20 mouse cellular contexts compared by ENCODE assay signal in genomic region chr2:35760352-35760751, GRCm38 (mm10).
DNase-seq lines count a peak whose midpoint lies in the region; ATAC-seq and TF ChIP-seq lines count a peak whose summit lies in the region.
"Had no signal": no experiment of that assay in that cellular context is flagged by ENCODE, and none has a peak within 500 bp of the region (broad histone marks: within the 10 kb centered on the region; RNA-seq: fewer than 3 reads in every experiment).

No protein-coding gene starts in this region.

- peak overlapping the region; percentile 16 for H3K27ac ChIP-seq in forebrain, embryonic 13.5 days
- no peak overlapping the region for H3K27ac ChIP-seq in forebrain, embryonic 10.5 days
- H3K27ac ChIP-seq in midbrain, embryonic 14.5 days (replicated peaks; ENCODE audit: low read depth, low read length): 0 out of 2 replicates have a peak overlapping the region, but pooled peaks have one; percentile 42
- H3K27ac ChIP-seq in midbrain, embryonic 11.5 days (ENCODE audit: low read depth, low read length): no peak overlapping the region
- 0 out of 2 replicates have a peak overlapping the region, but pooled peaks have one; percentile 9 for H3K27ac ChIP-seq in forebrain, postnatal 0 days (ENCODE audit: low read depth, low read length)
- H3K27ac ChIP-seq: embryonic facial prominence, embryonic 10.5 days; heart, adult 2 months; kidney, postnatal 0 days; limb, embryonic 13.5 days; liver, embryonic 13.5 days; stomach, postnatal 0 days had no signal

- H3K4me1 ChIP-seq in forebrain, embryonic 13.5 days: peaks cover 18% of the 10 kb centered on the region
- peaks cover 12% of the 10 kb centered on the region for H3K4me1 ChIP-seq in forebrain, embryonic 10.5 days
- peaks cover 4% of the 10 kb centered on the region for H3K4me1 ChIP-seq in midbrain, embryonic 14.5 days (ENCODE audit: control insufficient read depth, insufficient read depth, low read length)
- H3K4me1 ChIP-seq in midbrain, embryonic 11.5 days (ENCODE audit: control insufficient read depth, insufficient read depth, low read length): no peaks in the 10 kb centered on the region
- H3K4me1 ChIP-seq in forebrain, postnatal 0 days (ENCODE audit: insufficient read depth): no peaks in the 10 kb centered on the region
- H3K4me1 ChIP-seq: limb, embryonic 13.5 days; liver, embryonic 13.5 days had no signal

- TF ChIP-seq CTCF in forebrain, postnatal 0 days (IDR thresholded peaks at IDR 0.05; ENCODE audit: low read depth): no peak

- no peak overlapping the region for H3K9ac ChIP-seq in forebrain, embryonic 13.5 days
- H3K9ac ChIP-seq in midbrain, embryonic 14.5 days (replicated peaks; ENCODE audit: low read length): no peak overlapping the region
- no peak overlapping the region for H3K9ac ChIP-seq in midbrain, embryonic 11.5 days (ENCODE audit: low read length)
- no peak overlapping the region for H3K9ac ChIP-seq in forebrain, postnatal 0 days
- H3K9ac ChIP-seq: limb, embryonic 13.5 days; liver, embryonic 13.5 days; lung, embryonic 14.5 days had no signal

- H3K4me2 ChIP-seq in forebrain, embryonic 13.5 days: no peak overlapping the region
- H3K4me2 ChIP-seq in midbrain, embryonic 14.5 days (ENCODE audit: low read length): no peak overlapping the region
- no peak overlapping the region for H3K4me2 ChIP-seq in midbrain, embryonic 11.5 days
- H3K4me2 ChIP-seq in forebrain, postnatal 0 days (ENCODE audit: low read depth): no peak overlapping the region
- H3K4me2 ChIP-seq: limb, embryonic 13.5 days; liver, embryonic 13.5 days; lung, embryonic 14.5 days had no signal

- WGBS in forebrain, embryonic 13.5 days: 66% methylated on average over 8 of the region's 8 CpGs
- WGBS in forebrain, embryonic 10.5 days: 81% methylated on average over 8 of the region's 8 CpGs
- WGBS in midbrain, embryonic 14.5 days: 75% methylated on average over 8 of the region's 8 CpGs
- WGBS in midbrain, embryonic 11.5 days: 81% methylated on average over 8 of the region's 8 CpGs
- WGBS in forebrain, postnatal 0 days: 56% methylated on average over 8 of the region's 8 CpGs

- DNase-seq in forebrain, embryonic 10.5 days (ENCODE audit: extremely low spot score, low spot score): no peak
- DNase-seq in midbrain, embryonic 14.5 days: no peak
- no peak for DNase-seq in midbrain, embryonic 11.5 days (ENCODE audit: low spot score, missing footprints)
- no peak for DNase-seq in forebrain, postnatal 0 days
- peak; percentile 82 for DNase-seq in retina, postnatal 1 day
- DNase-seq in spleen, adult 18-20 months: no peak
- no peak for DNase-seq in adrenal gland, postnatal 14 days
- DNase-seq: cerebellum, adult 9-11 months; gastrocnemius, postnatal 14 days; heart, adult 2 months; kidney, adult 18-20 months; liver, embryonic 13.5 days; lung, embryonic 14.5 days; lung, postnatal 36 days; right cerebral cortex, postnatal 14 days had no signal

- no peak overlapping the region for H3K4me3 ChIP-seq in forebrain, embryonic 13.5 days
- no peak overlapping the region for H3K4me3 ChIP-seq in forebrain, embryonic 10.5 days
- no peak overlapping the region for H3K4me3 ChIP-seq in midbrain, embryonic 14.5 days (replicated peaks; ENCODE audit: low read depth, low read length)
- H3K4me3 ChIP-seq in midbrain, embryonic 11.5 days (ENCODE audit: low read depth, low read length): no peak overlapping the region
- H3K4me3 ChIP-seq in forebrain, postnatal 0 days (ENCODE audit: low read depth, low read length): no peak overlapping the region
- H3K4me3 ChIP-seq: embryonic facial prominence, embryonic 10.5 days; heart, adult 2 months; limb, embryonic 13.5 days; liver, embryonic 13.5 days had no signal

- H3K27me3 ChIP-seq in forebrain, embryonic 13.5 days: no peaks in the 10 kb centered on the region
- H3K27me3 ChIP-seq in forebrain, embryonic 10.5 days (ENCODE audit: poor library complexity, severe bottlenecking): no peaks in the 10 kb centered on the region
- no peaks in the 10 kb centered on the region for H3K27me3 ChIP-seq in midbrain, embryonic 14.5 days (ENCODE audit: control insufficient read depth, insufficient read depth, low read length)
- no peaks in the 10 kb centered on the region for H3K27me3 ChIP-seq in midbrain, embryonic 11.5 days (ENCODE audit: control insufficient read depth, insufficient read depth, low read length)
- no peaks in the 10 kb centered on the region for H3K27me3 ChIP-seq in forebrain, postnatal 0 days (ENCODE audit: insufficient read depth, low read length)
- H3K27me3 ChIP-seq: limb, embryonic 13.5 days; liver, embryonic 13.5 days had no signal

- H3K36me3 ChIP-seq in forebrain, embryonic 13.5 days (ENCODE audit: poor library complexity, severe bottlenecking): no peaks in the 10 kb centered on the region
- no peaks in the 10 kb centered on the region for H3K36me3 ChIP-seq in forebrain, embryonic 10.5 days (replicated peaks)
- H3K36me3 ChIP-seq in midbrain, embryonic 14.5 days (ENCODE audit: control insufficient read depth, insufficient read depth, low read length): no peaks in the 10 kb centered on the region
- H3K36me3 ChIP-seq in midbrain, embryonic 11.5 days (ENCODE audit: control insufficient read depth, insufficient read depth, low read length): no peaks in the 10 kb centered on the region
- no peaks in the 10 kb centered on the region for H3K36me3 ChIP-seq in forebrain, postnatal 0 days (ENCODE audit: insufficient read depth)
- H3K36me3 ChIP-seq: embryonic facial prominence, embryonic 10.5 days; limb, embryonic 13.5 days; liver, embryonic 13.5 days had no signal

- no peaks in the 10 kb centered on the region for H3K9me3 ChIP-seq in forebrain, embryonic 13.5 days (replicated peaks)
- no peaks in the 10 kb centered on the region for H3K9me3 ChIP-seq in forebrain, embryonic 10.5 days
- H3K9me3 ChIP-seq in midbrain, embryonic 14.5 days (ENCODE audit: control insufficient read depth, low read length): no peaks in the 10 kb centered on the region
- no peaks in the 10 kb centered on the region for H3K9me3 ChIP-seq in midbrain, embryonic 11.5 days (ENCODE audit: control insufficient read depth, low read length)
- no peaks in the 10 kb centered on the region for H3K9me3 ChIP-seq in forebrain, postnatal 0 days (ENCODE audit: low read length)
- H3K9me3 ChIP-seq: embryonic facial prominence, embryonic 10.5 days; limb, embryonic 13.5 days; liver, embryonic 13.5 days had no signal

- ATAC-seq in forebrain, embryonic 13.5 days: no peak
- ATAC-seq in midbrain, embryonic 14.5 days (ENCODE audit: low FRiP score, low TSS enrichment): no peak
- no peak for ATAC-seq in midbrain, embryonic 11.5 days (ENCODE audit: low FRiP score)
- peak; percentile 50; the same call in 1 of the 2 replicates for ATAC-seq in forebrain, postnatal 0 days

Comparison
In these comparisons a context has a peak if more than half of its experiments do, and no peak if none do; other contexts are left out.
1. H3K27ac ChIP-seq: peak in forebrain, embryonic 13.5 days (single experiment), midbrain, embryonic 14.5 days (single experiment) and forebrain, postnatal 0 days (single experiment); none in forebrain, embryonic 10.5 days (single experiment) and midbrain, embryonic 11.5 days (single experiment).